Mouse (Mus musculus) CH12.LX (cell line): ENCODE results near the gene Fbrs. TPM values are rescaled to one million over a fixed set of nuclear protein-coding genes. Genes with fewer than 3 reads are reported as not detected.

ENCODE experiments used
- DNase-seq: peaks from one replicate; pipeline ENCODE4 v3.0.0-alpha.2; 2013; ENCODE audit errors: extremely low read depth
- H3K27ac ChIP-seq: 2 replicates; pipeline ENCODE4 v1.5.1; 2012; ENCODE audit warnings: low read depth, mild to moderate bottlenecking, control low read depth, moderate library complexity; ENCODE audit not compliant: insufficient read depth
- H3K27me3 ChIP-seq: replicated peaks from 2 replicates; pipeline ENCODE3; 2012; ENCODE audit warnings: inconsistent platforms
- H3K36me3 ChIP-seq, 2 experiments: replicated peaks in 1 of 2; 2 replicates each; pipeline versions ENCODE3 to v1.6.1; 2012; ENCODE audit warnings: inconsistent platforms in 1 of 2, low read length in 1 of 2, mild to moderate bottlenecking in 1 of 2, mixed read lengths in 1 of 2, moderate library complexity in 1 of 2; ENCODE audit not compliant: control insufficient read depth in 1 of 2, insufficient read depth in 1 of 2
- H3K4me1 ChIP-seq, 2 experiments: 2 replicates each; pipeline ENCODE4 v1.6.1; 2012; ENCODE audit warnings: inconsistent platforms in 1 of 2, moderate library complexity in 1 of 2; ENCODE audit not compliant: insufficient read depth in 2 of 2, control insufficient read depth in 1 of 2
- H3K4me2 ChIP-seq: 2 replicates; pipeline ENCODE4 v1.6.1; 2012; ENCODE audit warnings: low read depth, mild to moderate bottlenecking, control low read depth; ENCODE audit not compliant: poor library complexity, insufficient read depth, severe bottlenecking
- H3K4me3 ChIP-seq, 3 experiments: fragments of 150-350 bp in 1 of 3; sonication (generic) in 1 of 3; replicated peaks in 1 of 3; 2 replicates each; pipeline versions ENCODE3 to v1.5.1; 2011 to 2012; ENCODE audit warnings: low read depth in 2 of 3, low read length in 2 of 3, mild to moderate bottlenecking in 2 of 3, moderate library complexity in 2 of 3, control low read depth in 1 of 3, improper control_type of control experiment in 1 of 3, inconsistent platforms in 1 of 3, mixed read lengths in 1 of 3; ENCODE audit not compliant: poor library complexity in 1 of 3
- H3K79me2 ChIP-seq: replicated peaks from 2 replicates; pipeline ENCODE4 v1.6.1; 2012; ENCODE audit warnings: mild to moderate bottlenecking, moderate library complexity; ENCODE audit not compliant: control insufficient read depth, poor library complexity, insufficient read depth, severe bottlenecking; ENCODE audit errors: extremely low read depth
- H3K9ac ChIP-seq: 2 replicates; pipeline ENCODE4 v1.6.1; 2012; ENCODE audit warnings: low read depth, mild to moderate bottlenecking, control low read depth, moderate library complexity; ENCODE audit not compliant: insufficient read depth
- H3K9me3 ChIP-seq: replicated peaks from 2 replicates; pipeline ENCODE3; 2012; ENCODE audit warnings: low read length, inconsistent platforms, mixed read lengths
- BHLHE40 ChIP-seq: IDR thresholded peaks from 2 replicates; pipeline ENCODE4 v1.6.1; 2011; ENCODE audit warnings: mild to moderate bottlenecking, low read depth, low read length, improper control_type of control experiment
- CHD1 ChIP-seq: IDR thresholded peaks from 2 replicates; pipeline ENCODE4 v1.6.1; 2012; ENCODE audit warnings: low read depth, low read length, improper control_type of control experiment, inconsistent platforms
- CHD2 ChIP-seq: IDR thresholded peaks from 2 replicates; pipeline ENCODE4 v1.6.1; 2011; ENCODE audit warnings: low read length, improper control_type of control experiment
- CTCF ChIP-seq, 2 experiments: IDR thresholded peaks in 1 of 2; conservative IDR thresholded peaks in 1 of 2; 2 replicates each; pipeline ENCODE4 v1.5.1; 2011 to 2012; ENCODE audit warnings: low read depth in 2 of 2, low read length in 2 of 2, improper control_type of control experiment in 1 of 2, inconsistent platforms in 1 of 2, mild to moderate bottlenecking in 1 of 2, moderate library complexity in 1 of 2
- E2F4 ChIP-seq: IDR thresholded peaks from 2 replicates; pipeline ENCODE4 v1.6.1; 2011; ENCODE audit warnings: low read depth, low read length, improper control_type of control experiment; ENCODE audit not compliant: insufficient replicate concordance
- ELF1 ChIP-seq: IDR thresholded peaks from 2 replicates; pipeline ENCODE4 v1.6.1; 2014; ENCODE audit warnings: low read depth, mild to moderate bottlenecking, inconsistent platforms, low read length, improper control_type of control experiment
- EP300 ChIP-seq: IDR thresholded peaks from 2 replicates; pipeline ENCODE4 v1.6.1; 2011; ENCODE audit warnings: low read length, improper control_type of control experiment
- ETS1 ChIP-seq: conservative IDR thresholded peaks from 2 replicates; pipeline ENCODE4 v1.6.1; 2012; ENCODE audit warnings: low read depth, mild to moderate bottlenecking, inconsistent platforms, low read length, improper control_type of control experiment, moderate library complexity
- GABPA ChIP-seq: IDR thresholded peaks from 2 replicates; pipeline ENCODE4 v1.6.1; 2012; ENCODE audit warnings: low read depth, low read length, improper control_type of control experiment, inconsistent platforms; ENCODE audit not compliant: insufficient replicate concordance
- HCFC1 ChIP-seq: IDR thresholded peaks from 2 replicates; pipeline ENCODE4 v1.6.1; 2012; ENCODE audit warnings: low read depth, mild to moderate bottlenecking, inconsistent platforms, low read length, improper control_type of control experiment
- IRF4 ChIP-seq: IDR thresholded peaks from 2 replicates; pipeline ENCODE4 v1.6.1; 2014; ENCODE audit warnings: low read depth, mild to moderate bottlenecking, inconsistent platforms, low read length, improper control_type of control experiment
- JUN ChIP-seq: IDR thresholded peaks from 2 replicates; pipeline ENCODE4 v1.6.1; 2011; ENCODE audit warnings: low read depth, mild to moderate bottlenecking, low read length, improper control_type of control experiment, moderate library complexity; ENCODE audit not compliant: insufficient read depth
- JUND ChIP-seq: conservative IDR thresholded peaks from 2 replicates; pipeline ENCODE4 v1.6.1; 2011; ENCODE audit warnings: low read depth, low read length, improper control_type of control experiment
- KAT2A ChIP-seq: IDR thresholded peaks from 2 replicates; pipeline ENCODE4 v1.6.1; 2012; ENCODE audit warnings: low read length, improper control_type of control experiment, inconsistent platforms; ENCODE audit not compliant: insufficient replicate concordance
- MAFK ChIP-seq: IDR thresholded peaks from 2 replicates; pipeline ENCODE4 v1.6.1; 2011; ENCODE audit warnings: low read length, improper control_type of control experiment; ENCODE audit not compliant: insufficient replicate concordance
- MAX ChIP-seq: IDR thresholded peaks from 2 replicates; pipeline ENCODE4 v1.6.1; 2011; ENCODE audit warnings: low read length, improper control_type of control experiment
- MAZ ChIP-seq: IDR thresholded peaks from 2 replicates; pipeline ENCODE4 v1.6.1; 2012; ENCODE audit warnings: low read depth, mild to moderate bottlenecking, inconsistent platforms, low read length, improper control_type of control experiment, moderate library complexity
- MEF2A ChIP-seq: IDR thresholded peaks from 2 replicates; pipeline ENCODE4 v1.6.1; 2014; ENCODE audit warnings: low read depth, mild to moderate bottlenecking, inconsistent platforms, low read length, improper control_type of control experiment, borderline replicate concordance
- MXI1 ChIP-seq: IDR thresholded peaks from 2 replicates; pipeline ENCODE4 v1.6.1; 2011; ENCODE audit warnings: mild to moderate bottlenecking, low read depth, low read length, improper control_type of control experiment
- MYC ChIP-seq: IDR thresholded peaks from 2 replicates; pipeline ENCODE4 v1.6.1; 2011; ENCODE audit warnings: low read depth, mild to moderate bottlenecking, improper control_type of control experiment, low read length
- NELFE ChIP-seq: IDR thresholded peaks from 2 replicates; pipeline ENCODE4 v1.6.1; 2011; ENCODE audit warnings: low read depth, low read length, improper control_type of control experiment
- NRF1 ChIP-seq: IDR thresholded peaks from 2 replicates; pipeline ENCODE4 v1.6.1; 2014; ENCODE audit warnings: low read depth, mild to moderate bottlenecking, inconsistent platforms, low read length, improper control_type of control experiment, moderate library complexity
- PAX5 ChIP-seq: IDR thresholded peaks from 2 replicates; pipeline ENCODE4 v1.6.1; 2012; ENCODE audit warnings: low read length, inconsistent platforms, mixed read lengths
- POLR2A ChIP-seq: IDR thresholded peaks from 2 replicates; pipeline ENCODE4 v1.6.1; 2011; ENCODE audit warnings: low read depth, mild to moderate bottlenecking, improper control_type of control experiment, low read length
- POLR2AphosphoS2 ChIP-seq: IDR thresholded peaks from 2 replicates; pipeline ENCODE4 v1.6.1; 2011; ENCODE audit warnings: low read depth, low read length, improper control_type of control experiment
- RAD21 ChIP-seq: IDR thresholded peaks from 2 replicates; pipeline ENCODE4 v1.6.1; 2011; ENCODE audit warnings: low read depth, mild to moderate bottlenecking, low read length, improper control_type of control experiment, moderate library complexity
- RCOR1 ChIP-seq: conservative IDR thresholded peaks from 2 replicates; pipeline ENCODE4 v1.6.1; 2012; ENCODE audit warnings: low read depth, mild to moderate bottlenecking, inconsistent platforms, low read length, improper control_type of control experiment
- SIN3A ChIP-seq: IDR thresholded peaks from 2 replicates; pipeline ENCODE4 v1.6.1; 2012; ENCODE audit warnings: low read length, improper control_type of control experiment, inconsistent platforms
- SMC3 ChIP-seq: IDR thresholded peaks from 2 replicates; pipeline ENCODE4 v1.6.1; 2011; ENCODE audit warnings: low read depth, low read length, improper control_type of control experiment
- TBP ChIP-seq: conservative IDR thresholded peaks from 2 replicates; pipeline ENCODE4 v1.6.1; 2011; ENCODE audit warnings: low read depth, low read length, improper control_type of control experiment
- TCF12 ChIP-seq: IDR thresholded peaks from 2 replicates; pipeline ENCODE4 v1.6.1; 2014; ENCODE audit warnings: low read depth, mild to moderate bottlenecking, inconsistent platforms, low read length, improper control_type of control experiment
- UBTF ChIP-seq: IDR thresholded peaks from 2 replicates; pipeline ENCODE4 v1.6.1; 2012; ENCODE audit warnings: low read depth, mild to moderate bottlenecking, inconsistent platforms, low read length, improper control_type of control experiment, moderate library complexity
- USF1 ChIP-seq: IDR thresholded peaks from 2 replicates; pipeline ENCODE4 v1.6.1; 2014; ENCODE audit warnings: low read depth, mild to moderate bottlenecking, inconsistent platforms, low read length, improper control_type of control experiment
- USF2 ChIP-seq: conservative IDR thresholded peaks from 2 replicates; pipeline ENCODE4 v1.6.1; 2011; ENCODE audit warnings: low read depth, low read length, improper control_type of control experiment
- ZC3H11A ChIP-seq: IDR thresholded peaks from 2 replicates; pipeline ENCODE4 v1.6.1; 2012; ENCODE audit warnings: low read depth, mild to moderate bottlenecking, inconsistent platforms, low read length, improper control_type of control experiment
- ZKSCAN1 ChIP-seq: IDR thresholded peaks from 2 replicates; pipeline ENCODE4 v1.6.1; 2012; ENCODE audit warnings: low read depth, inconsistent platforms, low read length, improper control_type of control experiment, borderline replicate concordance
- ZMIZ1 ChIP-seq: IDR thresholded peaks from 2 replicates; pipeline ENCODE4 v1.6.1; 2012; ENCODE audit warnings: low read depth, mild to moderate bottlenecking, inconsistent platforms, low read length, improper control_type of control experiment
- ZNF384 ChIP-seq: IDR thresholded peaks from 2 replicates; pipeline ENCODE4 v1.6.1; 2012; ENCODE audit warnings: low read depth, low read length, improper control_type of control experiment, inconsistent platforms
- dilution Hi-C: fragments of 300-500 bp; cut with MboI; formaldehyde crosslinking; loops from 2 replicates; pipeline ENCODE4 v1.14.3; 2020; ENCODE audit warnings: low sequenced_read_pairs; ENCODE audit not compliant: extremely low pct_unique_long_range_greater_than_20kb, extremely low pct_ligation_motif_present
- in situ Hi-C: fragments of 300-500 bp; cut with MboI; formaldehyde crosslinking; loops from 3 replicates; pipeline ENCODE4 v1.14.3; 2019; ENCODE audit warnings: low sequenced_read_pairs, low pct_ligation_motif_present, low pct_unique_long_range_greater_than_20kb, mixed read lengths
- polyA plus RNA-seq: library from polyadenylated mRNA; unstranded; fragments of >175 nt; gene quantifications from 2 replicates; pipeline ENCODE4 v1.2.1, GENCODE M21; 2012; ENCODE audit warnings: low read depth; ENCODE audit not compliant: insufficient read length
- total RNA-seq, 2 experiments: library from RNA; depleted of rRNA; stranded (reverse); fragments of 300-350 nt in 1 of 2; fragments of >200 nt in 1 of 2; gene quantifications; 2 replicates each; pipeline ENCODE4 v1.2.3; 2012 to 2014

The Fbrs gene
- total RNA-seq (2012; rRNA removed) (14.4 and 15.4 TPM in 2 replicates), total RNA-seq (2014; rRNA removed) (5.6 and 6.7 TPM in 2 replicates), polyA plus RNA-seq (63.9 and 66.7 TPM in 2 replicates)

DNA sequence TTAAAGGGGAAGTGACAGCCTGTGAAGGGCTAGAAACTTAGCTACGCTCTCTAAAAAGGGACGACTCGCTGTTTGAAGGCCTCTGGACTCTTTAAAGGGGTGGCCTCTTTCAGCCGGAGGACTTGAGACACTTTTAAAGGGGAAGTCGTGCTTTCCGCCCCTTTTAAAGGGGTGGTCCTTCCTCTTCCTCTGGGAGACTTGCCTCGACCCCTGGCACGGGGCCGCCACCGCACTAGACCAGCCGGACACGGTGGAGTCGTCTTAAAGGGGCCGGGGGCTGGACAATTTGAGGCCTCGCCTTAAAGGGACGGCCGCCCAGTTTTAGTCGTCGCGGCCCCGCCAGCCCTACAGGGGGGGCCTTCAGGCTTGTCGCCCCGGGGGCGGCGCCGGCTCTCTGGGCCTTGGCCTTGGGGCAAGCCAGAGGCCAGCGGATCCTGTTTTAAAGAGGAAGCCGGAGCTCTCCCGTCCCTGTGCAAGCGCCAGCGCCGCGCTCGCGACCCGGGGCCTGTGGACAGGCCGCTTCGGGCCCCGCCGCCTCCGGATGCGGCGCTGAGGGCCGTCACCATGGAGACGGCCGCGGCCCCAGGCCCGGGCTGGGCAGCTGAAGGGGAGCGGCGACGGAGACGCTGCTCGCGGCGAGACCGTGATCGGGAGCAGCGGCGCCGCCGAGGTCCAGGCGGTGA is at the start of gene Fbrs:
Gene Fbrs (plus strand): TSS at position 565 of the 683 bp plus-strand sequence.
- TF ChIP-seq CHD2: no peak
- TF ChIP-seq MAFK: no peak
- peak; percentile 75 for TF ChIP-seq TBP
- peak; percentile 13; the same call in 1 of the 2 replicates for TF ChIP-seq SIN3A
- TF ChIP-seq ZNF384: no peak
- TF ChIP-seq EP300: no peak
- no peak for TF ChIP-seq MEF2A
- no peak for TF ChIP-seq E2F4
- TF ChIP-seq NRF1: no peak
- no peak for TF ChIP-seq MAZ
- TF ChIP-seq TCF12: peak; percentile 19; the same call in 1 of the 2 replicates
- no peak for TF ChIP-seq GABPA
- no peak for TF ChIP-seq KAT2A
- TF ChIP-seq MAX: no peak
- no peak for TF ChIP-seq CHD1
- TF ChIP-seq USF1: no peak
- TF ChIP-seq ZC3H11A: no peak
- TF ChIP-seq MXI1: peak; percentile 61
- no peak for TF ChIP-seq ZMIZ1
- no peak for TF ChIP-seq JUN
- 0 out of 2 replicates have a peak, but pooled peaks have one; percentile 29 for TF ChIP-seq USF2
- no peak; the same call in 1 of the 2 replicates for TF ChIP-seq HCFC1
- no peak for TF ChIP-seq RCOR1
- peak; percentile 37; the same call in 1 of the 2 replicates for TF ChIP-seq NELFE
- TF ChIP-seq RAD21: no peak
- TF ChIP-seq CTCF (conservative IDR thresholded peaks at IDR 0.05 in 1 of 2, IDR thresholded peaks at IDR 0.05 in 1 of 2; ENCODE audit: low read depth in 2 of 2, low read length in 2 of 2): no peak
- TF ChIP-seq BHLHE40: peak; percentile 28; the same call in 1 of the 2 replicates
- no peak for TF ChIP-seq ETS1
- no peak for TF ChIP-seq MYC
- TF ChIP-seq POLR2A: peak; percentile 65
- no peak for TF ChIP-seq SMC3
- peak; percentile 42; the same call in 1 of the 2 replicates for TF ChIP-seq UBTF
- no peak for TF ChIP-seq PAX5
- no peak for TF ChIP-seq JUND
- TF ChIP-seq ZKSCAN1: no peak
- TF ChIP-seq ELF1: no peak
- TF ChIP-seq IRF4: no peak
- no peak for TF ChIP-seq POLR2AphosphoS2
- dilution Hi-C loops (no loop called here), in situ Hi-C loops (loop anchor here (5.0 kb wide), 1 partner anchor 116 kb away; no protein-coding TSS in a partner anchor)
- Histone ChIP-seq H3K79me2 (peaks cover 42% of the 10 kb centered on the region), H3K36me3 (peaks cover 35 to 62% of the 10 kb centered on the region in 2 experiments), H3K27ac (peak within 1 kb of the TSS; percentile 88), H3K27me3 (no peaks in the 10 kb centered on the region), H3K4me2 (peak within 1 kb of the TSS; percentile 87), H3K4me1 (peaks cover 8 to 34% of the 10 kb centered on the region in 2 experiments), H3K4me3 (peak within 1 kb of the TSS; percentile 80 to 98 (median 97)), H3K9ac (peak within 1 kb of the TSS; percentile 98), H3K9me3 (no peaks in the 10 kb centered on the region)
- DNase-seq: peak; percentile 94
